In the genomic region with DNA sequence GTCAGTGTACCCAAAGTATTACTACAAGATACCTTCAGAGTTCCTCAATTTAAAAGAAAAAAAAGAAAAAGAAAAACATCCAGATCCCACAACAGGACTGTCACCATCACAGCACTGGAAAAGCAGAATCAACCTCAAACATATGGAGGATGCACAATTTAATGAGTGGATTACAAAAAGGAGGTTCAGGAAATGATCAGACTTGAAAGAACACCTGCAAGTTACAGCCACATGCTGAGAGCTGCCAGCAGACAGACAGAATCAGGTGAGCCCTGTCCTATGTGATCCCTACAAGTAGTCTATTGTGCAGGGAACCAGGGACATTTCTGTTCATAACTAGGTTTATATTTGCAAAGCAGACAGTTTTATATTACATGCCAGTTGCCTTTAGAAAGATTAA, we compare ENCODE assay signal across 8 mouse cellular contexts. TPM values are rescaled to one million over a fixed set of nuclear protein-coding genes. Genes with fewer than 3 reads are reported as not detected.
A peak's percentile ranks its signal among the peaks of the same experiment; 100 is the strongest.
DNase-seq lines count a peak whose midpoint lies in the region; ATAC-seq lines count a peak whose summit lies in the region.
"Had no signal": no experiment of that assay in that cellular context is flagged by ENCODE, and none has a peak within 500 bp of the region (broad histone marks: within the 10 kb centered on the region; RNA-seq: fewer than 3 reads in every experiment).

No protein-coding gene starts in this region.

- ATAC-seq in hindbrain, embryonic 15.5 days (ENCODE audit: low FRiP score, low read depth): no peak
- no peak for ATAC-seq in neural tube, embryonic 13.5 days (ENCODE audit: low read depth)

- peaks cover 53% of the 10 kb centered on the region for H3K4me1 ChIP-seq in hindbrain, embryonic 15.5 days (replicated peaks)
- H3K4me1 ChIP-seq in neural tube, embryonic 13.5 days (replicated peaks): peaks cover 39% of the 10 kb centered on the region

- H3K27ac ChIP-seq in hindbrain, embryonic 15.5 days (replicated peaks): no peak overlapping the region; the same call in 1 of the 2 replicates
- no peak overlapping the region for H3K27ac ChIP-seq in neural tube, embryonic 13.5 days (replicated peaks)

- peak overlapping the region; percentile 48 for H3K9ac ChIP-seq in hindbrain, embryonic 15.5 days
- H3K9ac ChIP-seq in neural tube, embryonic 13.5 days: peak overlapping the region; percentile 43; the same call in 1 of the 2 replicates

- no peaks in the 10 kb centered on the region for H3K27me3 ChIP-seq in hindbrain, embryonic 15.5 days
- H3K27me3 ChIP-seq in neural tube, embryonic 13.5 days: peaks cover 12% of the 10 kb centered on the region

- peak overlapping the region; percentile 77 for H3K4me2 ChIP-seq in hindbrain, embryonic 15.5 days
- H3K4me2 ChIP-seq in neural tube, embryonic 13.5 days: peak overlapping the region; percentile 92

- 0 out of 2 replicates have a peak, but pooled peaks cover 4% of the 10 kb centered on the region for H3K36me3 ChIP-seq in hindbrain, embryonic 15.5 days
- H3K36me3 ChIP-seq in neural tube, embryonic 13.5 days: no peaks in the 10 kb centered on the region

- peak; percentile 11 to 13 for DNase-seq in B cell, adult 2 months
- peak; percentile 20 for DNase-seq in T-cell, adult 2 months (ENCODE audit: low spot score)
- DNase-seq in kidney, postnatal 36 days: no peak
- DNase-seq in heart, adult 8-10 months (ENCODE audit: low spot score): no peak
- no peak for DNase-seq in gastrocnemius, adult 18-20 months (ENCODE audit: low spot score)
- DNase-seq: kidney, adult 2 months had no signal

- H3K4me3 ChIP-seq in hindbrain, embryonic 15.5 days: peak overlapping the region; percentile 71
- peak overlapping the region; percentile 66 for H3K4me3 ChIP-seq in neural tube, embryonic 13.5 days

- H3K9me3 ChIP-seq in hindbrain, embryonic 15.5 days: no peaks in the 10 kb centered on the region
- H3K9me3 ChIP-seq in neural tube, embryonic 13.5 days: no peaks in the 10 kb centered on the region

RNA-seq across cellular contexts. Expression of a gene that starts 3.3 kb away (rescaled TPM):
- 11.6 and 12.0 TPM in 2 replicates for polyA plus RNA-seq in hindbrain, embryonic 15.5 days (2015; fragmentation: Nextera tagmentation; extraction: Ambion mirVana)
- 2.8 and 3.9 TPM in 2 replicates for polyA plus RNA-seq in neural tube, embryonic 13.5 days (2015; fragmentation: Nextera tagmentation; extraction: Ambion mirVana)
- under 1 TPM; 0.27 to 0.69 (median 0.34) TPM for total RNA-seq in heart, adult 8-10 months (2022)
- total RNA-seq in gastrocnemius, adult 18-20 months (2021): under 1 TPM in 1 of 2 experiments, not detected in 1; 0.12 TPM

Comparison
In these comparisons a context has a peak if more than half of its experiments do, and no peak if none do; other contexts are left out.
1. DNase-seq: peak in B cell, adult 2 months (2 of 2) and T-cell, adult 2 months (single experiment); none in kidney, postnatal 36 days (0 of 2), heart, adult 8-10 months (single experiment) and gastrocnemius, adult 18-20 months (single experiment).